Mouse (Mus musculus) Muller cell, postnatal 12 days (primary cell): ENCODE data around the gene Elavl1.
A peak's percentile ranks its signal among the peaks of the same experiment; 100 is the strongest.
"Not testable (repeated sequence)": the region's sequence is repeated elsewhere in the genome, so short reads cannot be mapped to it uniquely, and the experiment has no call there.

Experiments
- DNase-seq: peaks from one replicate; pipeline ENCODE4 v3.0.0-alpha.2; 2015; ENCODE audit errors: inconsistent ontology term

Gene Elavl1

DNA sequence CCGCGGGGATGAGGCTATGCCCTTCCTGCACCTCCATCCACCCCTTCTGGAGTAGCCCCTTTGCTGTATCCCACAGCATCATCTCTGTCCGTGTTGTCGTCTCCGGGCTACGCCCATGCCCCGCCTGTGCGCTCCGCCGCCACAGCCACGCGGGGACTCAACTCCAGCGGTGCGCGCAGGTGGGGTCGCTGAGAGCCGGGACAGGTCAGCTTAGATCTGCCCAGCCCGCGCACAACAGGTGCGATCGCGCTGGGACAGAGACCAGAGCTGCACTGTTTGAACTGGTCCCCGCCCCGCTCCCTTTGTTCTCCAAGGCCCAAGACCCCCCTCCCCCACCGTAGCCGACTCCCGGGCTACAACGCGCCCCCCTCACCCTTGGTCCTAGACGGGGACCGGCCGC lies 66.5 kb downstream of the Elavl1 start:
- no peak for DNase-seq

DNA sequence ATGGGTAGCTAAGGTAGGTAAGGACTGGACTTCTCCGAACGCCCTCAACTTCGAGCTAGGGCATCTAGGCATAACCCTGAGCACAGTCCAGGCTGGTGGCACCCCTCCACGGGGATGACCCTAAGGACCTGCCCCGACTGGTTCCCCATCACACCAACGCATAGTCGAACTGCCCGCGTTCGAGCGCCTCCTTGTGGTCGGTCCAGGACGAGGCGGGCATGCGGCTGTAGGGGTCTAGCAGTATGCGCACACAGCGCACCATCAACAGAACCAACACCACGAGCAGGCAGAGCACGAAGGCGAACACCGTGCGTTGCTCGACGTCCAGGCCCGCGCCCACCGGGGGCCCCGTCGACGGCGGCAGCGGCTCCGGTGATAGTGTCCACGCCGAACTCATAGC lies 67.0 kb downstream of the Elavl1 start:
- peak; percentile 76 for DNase-seq

DNA sequence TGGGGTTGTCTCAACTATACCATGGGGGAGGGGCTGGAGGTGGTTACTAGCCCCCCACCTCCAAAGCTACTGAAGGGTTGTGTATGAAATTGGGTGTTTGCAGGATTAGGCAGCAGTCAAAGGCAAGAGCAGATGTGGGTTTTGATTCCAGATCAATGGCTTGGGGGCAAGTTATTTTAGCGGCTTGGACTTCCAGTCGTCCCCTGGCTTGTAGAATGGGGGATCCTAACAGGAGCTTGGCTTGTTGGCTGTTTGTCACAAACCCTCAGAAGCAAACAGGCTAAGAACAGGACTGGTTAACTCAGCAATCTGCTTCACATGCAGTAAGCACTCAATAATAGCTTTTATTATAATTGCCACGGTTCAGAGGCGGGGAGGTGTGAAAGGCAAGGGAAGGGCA lies 67.9 kb downstream of the Elavl1 start:
- DNase-seq: no peak

DNA sequence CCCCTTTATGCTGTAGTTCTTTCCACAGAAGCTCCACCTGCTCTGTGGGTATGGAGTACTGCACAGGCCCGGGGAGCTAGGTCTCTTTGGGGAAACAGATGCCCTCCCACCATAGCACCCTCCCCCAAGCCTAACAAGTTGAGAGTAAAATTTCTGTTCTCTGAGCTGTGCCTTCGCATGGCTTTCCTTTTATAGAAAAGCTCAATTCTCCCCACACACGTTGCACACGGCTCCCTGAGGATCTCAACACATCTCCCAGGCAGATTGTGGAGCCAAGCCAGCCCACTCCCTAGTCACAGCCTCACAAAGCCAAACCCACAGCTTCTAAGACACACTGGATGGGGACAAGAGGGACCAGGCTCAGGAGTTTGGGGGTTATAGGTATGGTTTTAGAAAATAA lies 68.3 kb downstream of the Elavl1 start:
- no peak for DNase-seq

DNA sequence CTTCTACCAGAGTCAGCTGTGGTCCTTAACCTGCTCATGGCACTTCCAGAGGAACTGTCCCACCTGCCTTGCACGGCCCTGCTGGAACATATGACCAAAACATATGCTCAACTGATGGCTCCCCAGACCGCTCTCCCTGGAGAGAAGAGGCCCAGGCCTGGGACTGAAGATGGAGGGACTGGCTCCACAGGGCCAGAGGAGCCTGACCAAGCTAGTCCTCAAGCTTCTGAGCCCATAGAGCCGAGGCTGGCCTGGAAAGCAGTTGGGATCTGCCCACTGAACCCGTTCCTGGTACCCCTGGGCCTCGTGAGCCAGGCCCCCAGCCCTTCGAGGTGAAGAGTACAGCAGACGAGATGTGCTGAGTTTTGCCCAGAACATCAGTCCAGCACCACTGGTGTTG lies 69.7 kb downstream of the Elavl1 start:
- DNase-seq: not testable (repeated sequence)

DNA sequence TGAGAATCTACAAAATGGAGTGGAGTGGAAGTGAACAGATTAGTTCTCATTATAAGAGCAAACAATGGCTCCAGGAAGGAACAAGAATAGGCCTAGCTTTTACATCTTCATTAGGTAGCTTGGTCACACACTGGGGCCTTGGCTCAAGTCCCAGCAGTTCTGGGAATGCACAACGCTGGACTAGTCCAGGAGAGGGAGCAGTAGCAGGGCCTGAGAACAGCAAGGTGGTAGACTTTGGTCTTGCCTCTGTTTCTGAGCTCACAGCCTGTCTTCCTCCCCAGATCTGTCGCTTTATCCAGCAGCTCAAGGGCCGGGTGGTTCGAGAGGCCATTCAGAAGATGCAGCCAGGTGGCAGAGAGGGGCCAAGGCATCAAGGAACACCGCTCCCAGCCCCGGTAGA lies 71.2 kb downstream of the Elavl1 start:
- peak; percentile 79 for DNase-seq

DNA sequence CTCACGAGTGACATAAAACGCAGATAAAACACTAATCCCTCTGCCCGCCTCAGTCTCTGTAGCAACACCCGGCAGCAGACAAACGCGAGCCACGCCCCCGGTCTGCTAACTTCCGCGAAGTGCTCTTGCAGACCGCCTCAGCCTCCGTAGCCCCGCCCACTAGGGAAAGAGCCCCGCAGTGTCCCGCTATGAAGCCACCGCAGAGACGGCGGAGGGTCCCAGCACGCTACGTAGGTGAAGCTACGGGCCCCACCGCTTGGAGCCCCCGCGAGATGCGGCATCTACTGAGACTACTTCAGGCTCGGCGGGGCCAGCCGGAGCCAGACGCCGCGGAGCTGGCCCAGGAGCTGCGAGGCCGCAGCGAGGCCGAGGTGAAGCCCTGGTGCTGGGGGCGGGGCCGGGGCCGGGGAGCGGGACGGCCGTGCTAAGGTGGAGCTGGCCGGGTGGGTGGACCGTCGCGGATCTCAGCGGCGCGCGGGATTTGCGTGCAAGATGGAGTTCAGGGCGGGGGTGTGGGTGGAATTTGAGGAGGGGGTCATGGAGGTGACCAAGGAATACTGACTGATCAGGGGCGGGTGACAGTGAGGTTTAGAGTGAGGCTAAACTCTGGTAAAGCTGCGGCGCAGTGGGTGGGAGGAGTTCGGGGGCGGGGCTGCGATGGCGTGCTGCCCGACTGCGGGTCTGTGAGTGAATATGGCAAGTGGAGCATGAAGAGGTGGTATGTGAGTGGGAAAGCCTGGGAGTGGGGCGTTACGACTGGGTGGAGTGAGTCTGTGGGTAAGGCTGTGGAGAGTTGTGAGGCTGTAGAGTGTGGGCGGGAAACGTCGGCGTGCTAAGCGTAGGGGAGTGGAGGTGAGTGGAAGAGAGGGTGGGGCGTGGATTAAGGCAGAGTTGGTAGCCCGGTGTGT lies 72.0 kb downstream of the Elavl1 start, which contains the start of gene Snapc2:
TSS of gene Snapc2 (plus strand) at position 147 of the 908 bp plus-strand sequence.
- peak; percentile 97 for DNase-seq

DNA sequence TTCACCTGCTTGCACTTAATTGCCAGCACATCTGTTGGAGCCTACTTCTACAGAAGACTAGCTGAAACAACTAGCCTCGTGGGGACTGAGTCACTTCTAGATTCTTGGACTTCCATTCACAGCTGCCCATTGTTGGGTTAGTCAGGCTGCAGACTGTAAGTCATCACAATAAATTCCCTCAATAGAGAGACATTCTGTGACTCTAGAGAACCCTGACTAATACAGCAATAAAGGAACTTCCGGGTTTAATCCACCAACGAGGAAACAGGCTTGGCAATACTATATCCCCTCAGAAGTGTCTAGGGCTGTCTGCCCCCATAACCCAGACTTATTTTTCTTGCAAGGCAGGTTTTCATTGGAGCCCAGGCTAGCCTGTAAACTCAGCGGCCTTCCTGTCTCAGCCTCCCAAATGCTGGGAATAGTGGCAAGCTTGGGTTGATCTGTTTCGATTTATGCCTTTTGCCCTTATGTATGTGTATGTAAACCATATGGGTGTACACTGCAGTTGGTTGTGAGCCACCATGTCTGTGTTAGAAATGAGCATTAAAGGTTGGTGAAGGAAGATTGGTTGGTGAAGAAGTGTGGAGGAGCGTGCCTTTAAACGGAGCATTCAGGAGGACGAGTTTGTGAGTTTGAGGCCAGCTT lies 73.0 kb downstream of the Elavl1 start:
- peak; percentile 60 for DNase-seq

DNA sequence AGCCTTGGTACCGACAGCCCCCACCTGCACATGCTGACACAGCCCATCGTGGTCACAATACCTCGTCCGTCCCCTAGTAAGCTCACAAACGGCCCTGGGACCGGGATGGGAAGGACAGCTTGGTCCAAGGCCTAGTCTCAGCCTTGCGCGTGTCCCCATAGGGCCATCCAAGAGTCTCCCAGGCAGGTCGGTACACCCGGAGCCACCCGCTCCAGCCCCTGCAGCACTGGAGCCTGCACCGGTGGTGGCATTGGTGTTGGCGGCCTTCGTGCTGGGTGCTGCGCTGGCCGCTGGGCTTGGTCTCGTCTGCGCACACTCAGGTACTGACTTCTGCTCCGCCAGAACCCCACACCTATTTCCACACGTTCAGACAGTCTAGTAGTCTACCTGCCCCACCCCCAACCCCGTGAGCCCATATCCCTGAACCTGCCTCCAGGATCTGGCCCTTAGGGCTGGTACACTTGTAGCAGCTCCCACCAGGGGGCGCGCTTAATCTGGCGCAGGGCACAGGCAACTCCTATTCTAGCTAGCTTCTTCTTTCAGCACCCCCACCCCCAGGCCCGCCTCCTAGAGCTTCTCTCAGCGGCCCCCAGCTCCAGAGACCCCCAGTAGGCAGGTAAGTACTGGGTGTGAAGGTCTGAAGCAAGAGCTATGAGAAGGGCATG lies 74.8 kb downstream of the Elavl1 start:
- DNase-seq: peak; percentile 90

DNA sequence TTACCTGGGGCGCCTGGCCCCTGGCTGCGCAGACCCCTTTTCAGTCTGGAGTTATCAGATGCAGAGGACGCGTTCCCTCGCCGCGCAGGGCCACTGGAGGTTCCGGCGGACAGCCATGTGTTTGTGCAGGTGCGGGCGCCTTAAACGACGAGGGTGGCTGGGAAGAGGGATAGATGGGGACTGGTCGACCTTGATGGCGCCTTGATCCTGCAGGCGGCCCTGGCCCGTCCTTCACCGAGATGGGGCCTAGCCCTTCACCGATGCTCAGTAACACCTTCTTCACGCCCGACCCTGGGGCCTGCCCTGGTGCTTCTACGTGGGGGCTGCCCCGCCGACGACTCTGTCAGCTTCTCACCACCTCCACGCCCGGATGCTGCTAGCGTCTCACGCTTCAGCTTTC lies 76.0 kb downstream of the Elavl1 start:
- DNase-seq: no peak

DNA sequence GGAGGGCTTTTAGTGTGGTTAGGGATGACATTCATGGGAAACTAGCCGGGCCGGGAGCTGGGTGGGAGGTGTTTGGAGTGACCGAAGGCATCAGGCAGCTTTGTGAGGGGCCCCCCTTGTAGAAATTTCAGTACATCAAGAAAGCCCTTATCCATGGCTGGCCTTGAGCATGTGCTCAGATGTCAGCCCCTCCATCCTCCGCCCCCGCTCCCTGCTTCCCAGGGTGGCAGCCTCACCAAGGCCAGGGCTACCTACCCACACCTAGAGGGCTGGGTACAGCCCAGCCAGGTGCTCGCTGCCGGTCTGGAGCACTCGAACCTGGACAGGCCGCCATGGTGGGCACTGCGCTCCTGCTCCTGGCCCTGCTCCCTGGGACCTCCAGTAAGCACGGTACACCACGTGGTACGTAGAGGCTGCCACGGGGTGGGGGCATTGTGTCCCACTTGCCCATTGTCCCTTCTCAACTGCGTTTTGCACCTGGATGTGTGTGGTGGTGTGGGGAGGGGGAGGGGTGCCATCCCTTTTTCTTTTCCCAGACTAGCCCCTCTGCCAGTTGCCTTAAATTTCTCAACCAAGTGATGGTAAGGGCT lies 77.2 kb downstream of the Elavl1 start, which contains the start of gene Tgfbr3l:
TSS of gene Tgfbr3l (plus strand) at position 264 of the 590 bp plus-strand sequence.
- DNase-seq: no peak

DNA sequence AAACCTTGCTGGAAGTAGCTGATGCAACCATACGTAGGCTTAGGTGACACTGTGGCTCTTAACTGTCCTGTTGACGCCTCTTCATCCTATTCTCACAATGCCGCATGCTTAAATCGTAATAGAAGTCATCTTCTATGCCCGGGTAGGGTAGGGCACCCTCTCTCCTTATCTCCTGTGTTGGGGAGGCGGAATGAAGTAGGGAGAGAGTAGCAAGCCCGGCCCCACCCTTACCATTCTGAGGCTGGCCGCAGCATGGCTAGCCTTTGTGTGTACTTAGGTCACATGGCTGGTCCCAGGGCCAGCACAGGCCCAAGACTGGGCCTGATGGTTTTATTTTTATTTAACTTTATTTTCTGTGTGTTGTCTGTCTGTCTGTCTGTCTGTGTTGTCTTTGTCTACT lies 78.0 kb downstream of the Elavl1 start:
- DNase-seq: no peak

DNA sequence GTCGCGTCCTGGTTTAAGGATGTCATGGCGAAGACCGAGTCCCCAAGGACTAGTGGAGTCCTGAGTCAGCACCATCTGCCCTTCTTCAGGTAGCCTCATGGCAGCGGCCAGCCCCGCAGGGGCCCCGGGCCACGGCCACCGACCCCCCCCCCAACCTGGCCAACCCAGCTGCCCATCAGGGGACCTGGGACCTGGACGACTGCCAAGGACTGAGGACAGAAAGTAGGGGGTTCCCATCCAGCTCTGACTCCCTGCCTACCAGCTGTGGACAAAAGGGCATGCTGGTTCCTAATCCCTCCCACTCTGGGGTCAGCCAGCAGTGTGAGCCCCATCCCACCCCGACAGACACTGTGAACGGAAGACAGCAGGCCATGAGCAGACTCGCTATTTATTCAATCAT lies 79.5 kb downstream of the Elavl1 start:
- no peak for DNase-seq

DNA sequence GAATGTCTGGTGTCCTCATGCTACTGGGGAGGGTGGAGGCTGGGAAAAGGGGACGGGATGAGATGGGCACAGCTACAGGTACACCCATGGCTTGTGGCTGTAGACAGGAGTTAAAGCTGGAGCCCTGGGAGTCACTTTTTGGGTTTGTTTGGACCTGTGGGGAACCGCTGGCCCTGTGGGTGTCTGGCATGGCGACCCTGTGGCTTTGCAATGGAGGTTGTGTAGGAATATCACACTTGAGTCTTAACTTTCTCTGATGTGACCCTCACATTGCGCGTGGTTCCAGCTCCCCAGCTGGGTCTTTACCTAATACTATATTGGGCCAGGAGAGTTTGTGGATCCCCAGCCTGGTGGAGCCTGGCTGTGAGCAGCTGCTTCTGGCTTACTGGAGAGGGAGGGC lies 80.2 kb downstream of the Elavl1 start:
- DNase-seq: no peak

DNA sequence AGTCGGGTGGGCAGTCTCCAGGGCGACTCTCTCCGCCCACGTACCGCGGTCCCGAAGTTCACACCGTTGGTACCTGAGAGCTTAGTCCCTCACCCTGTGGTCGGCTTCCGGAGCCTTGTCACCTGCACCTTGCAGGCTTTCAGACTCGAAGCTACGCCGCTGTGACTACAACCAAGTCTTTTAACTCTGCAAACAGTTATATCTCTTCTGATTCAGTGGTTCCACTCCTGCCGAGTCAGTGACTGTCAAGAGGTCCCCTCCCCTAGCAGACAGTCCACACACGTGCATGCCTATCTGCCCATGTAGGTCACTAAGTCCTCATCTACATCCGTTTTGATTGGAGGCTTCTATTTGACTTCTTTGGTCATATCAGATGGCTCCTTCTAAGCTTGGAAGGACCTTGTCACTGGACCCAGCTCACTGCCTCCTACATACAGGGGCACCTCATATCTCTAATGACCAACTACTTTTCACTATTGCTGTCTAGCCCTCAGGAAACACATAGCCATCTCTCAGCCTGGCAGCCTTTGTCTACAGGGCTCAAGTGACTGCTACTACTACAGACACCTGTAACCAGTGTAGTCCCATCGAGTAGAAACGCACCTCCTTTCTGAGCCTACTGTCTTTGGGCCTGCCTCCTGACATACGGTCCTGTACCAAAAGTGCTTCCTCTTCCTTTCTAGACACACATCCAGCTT lies 85.9 kb downstream of the Elavl1 start:
- no peak for DNase-seq

DNA sequence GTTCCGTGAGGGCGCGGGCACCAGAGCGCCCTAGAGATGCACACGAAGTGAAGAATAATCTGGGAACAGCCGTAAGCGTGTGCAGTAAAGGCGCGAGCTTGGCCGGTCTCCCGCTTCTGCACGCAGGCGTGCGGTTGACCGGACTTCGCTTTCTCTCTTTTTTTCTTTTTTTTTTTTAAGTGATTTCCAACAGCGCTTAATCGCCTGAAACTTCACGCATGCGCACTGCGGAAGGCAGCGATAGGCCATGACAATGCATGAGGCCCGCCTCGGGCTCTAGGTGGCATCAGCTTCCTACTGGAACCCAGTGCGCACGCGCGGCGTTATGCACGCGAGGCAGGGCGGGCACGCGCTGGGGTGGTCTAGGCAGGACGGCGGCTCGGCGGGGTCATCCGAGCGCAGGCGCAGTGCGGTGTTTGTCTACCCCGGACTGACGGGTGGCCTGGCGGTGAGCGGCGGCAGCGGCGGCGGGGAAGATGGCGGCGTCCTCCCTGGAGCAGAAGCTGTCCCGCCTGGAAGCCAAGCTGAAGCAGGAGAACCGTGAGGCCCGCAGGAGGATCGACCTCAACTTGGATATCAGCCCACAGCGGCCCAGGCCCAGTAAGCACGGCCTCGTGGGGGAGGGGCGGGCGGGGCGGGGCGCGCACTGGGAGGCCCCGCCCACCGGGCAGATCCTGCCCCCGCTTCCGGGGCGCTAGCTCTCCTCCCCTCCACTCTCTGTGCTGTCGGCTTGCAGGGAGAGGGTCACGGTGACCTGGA lies 86.6 kb downstream of the Elavl1 start, which contains the start of the genes Map2k7 and Gm49320:
TSS of gene Map2k7 (plus strand) at position 307 of the 759 bp plus-strand sequence.
TSS of gene Gm49320 (plus strand) at position 432 of the 759 bp plus-strand sequence.
- peak; percentile 99 for DNase-seq

DNA sequence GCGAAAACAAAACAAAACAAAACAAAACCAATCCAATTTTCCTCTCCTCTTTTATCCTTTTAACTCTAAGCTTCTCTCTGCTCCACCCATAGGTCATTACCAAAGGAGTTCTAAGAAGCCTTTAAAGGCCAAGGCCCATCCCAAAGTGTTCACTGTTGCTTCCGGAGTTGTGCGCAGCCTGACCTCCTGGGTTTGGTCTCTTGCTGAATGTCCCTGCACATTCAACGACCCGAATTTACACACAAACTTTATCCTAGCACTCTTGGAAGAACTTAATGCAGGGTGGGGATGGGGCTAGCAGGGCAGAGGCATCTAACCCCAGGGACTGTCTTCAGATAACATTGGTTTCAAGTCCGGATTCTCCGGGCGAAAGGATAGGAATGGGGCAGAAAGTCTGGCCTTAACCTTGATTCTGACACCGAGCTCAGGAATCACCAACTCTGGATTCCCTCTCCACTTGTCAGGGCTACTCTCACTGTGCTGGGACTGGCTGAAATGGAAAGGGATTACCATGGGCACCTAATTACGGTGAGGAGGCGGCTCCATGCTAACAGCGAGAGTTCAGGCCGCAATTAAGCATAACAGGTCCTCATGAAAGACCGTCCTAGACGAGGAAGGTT lies 87.3 kb downstream of the Elavl1 start:
- no peak for DNase-seq
